Mouse (Mus musculus): ENCODE data around the gene Zfp263.

Zfp263 gene

GRCm38 (mm10) chr16:3743503-3744185 lies at the start of gene Zfp263:
Zfp263 (plus strand) TSS chr16:3744093.
- DNase-seq (ENCODE audit: low read depth in 2 of 2, low spot score in 2 of 2) = peak; percentile 85 to 86

GRCm38 (mm10) chr16:3699281-3699680 lies 44.6 kb upstream of the Zfp263 start:
- no peak for DNase-seq (ENCODE audit: low read depth in 2 of 2, low spot score in 2 of 2)

- DNase-seq (ENCODE audit: low read depth in 2 of 2, low spot score in 2 of 2) = no peak
These were observed 43.0 kb upstream of the Zfp263 start for GRCm38 (mm10) chr16:3700893-3701292.

- DNase-seq (ENCODE audit: low read depth in 2 of 2, low spot score in 2 of 2) = no peak
These were observed 37.2 kb upstream of the Zfp263 start for GRCm38 (mm10) chr16:3706680-3707079.

GRCm38 (mm10) chr16:3714731-3715130 lies 29.2 kb upstream of the Zfp263 start:
- DNase-seq (ENCODE audit: low read depth in 2 of 2, low spot score in 2 of 2) = no peak

GRCm38 (mm10) chr16:3717980-3718379 lies 25.9 kb upstream of the Zfp263 start, which contains the start of gene Mefv:
Mefv (minus strand) TSS chr16:3718097.
- DNase-seq (ENCODE audit: low read depth in 2 of 2, low spot score in 2 of 2) = no peak

- DNase-seq (ENCODE audit: low read depth in 2 of 2, low spot score in 2 of 2) = no peak
These were observed 20.7 kb upstream of the Zfp263 start for GRCm38 (mm10) chr16:3723231-3723630.

- no peak for DNase-seq (ENCODE audit: low read depth in 2 of 2, low spot score in 2 of 2)
These were observed 15.7 kb upstream of the Zfp263 start for GRCm38 (mm10) chr16:3727980-3728720.

- DNase-seq (ENCODE audit: low read depth in 2 of 2, low spot score in 2 of 2) = no peak
These were observed 11.3 kb upstream of the Zfp263 start for GRCm38 (mm10) chr16:3732612-3733011.

- DNase-seq (ENCODE audit: low read depth in 2 of 2, low spot score in 2 of 2) = no peak
These were observed 10.6 kb upstream of the Zfp263 start for GRCm38 (mm10) chr16:3733198-3733732.

- DNase-seq (ENCODE audit: low read depth in 2 of 2, low spot score in 2 of 2) = no peak
These were observed 1.4 kb upstream of the Zfp263 start for GRCm38 (mm10) chr16:3742466-3742865.

GRCm38 (mm10) chr16:3744186-3744700 lies 350 bp downstream of the Zfp263 start:
- DNase-seq (ENCODE audit: low read depth in 2 of 2, low spot score in 2 of 2) = peak in 1 of 2 experiments; percentile 32

GRCm38 (mm10) chr16:3745656-3746055 lies 1.8 kb downstream of the Zfp263 start:
- no peak for DNase-seq (ENCODE audit: low read depth in 2 of 2, low spot score in 2 of 2)

GRCm38 (mm10) chr16:3748976-3749375 lies 5.1 kb downstream of the Zfp263 start:
- no peak for DNase-seq (ENCODE audit: low read depth in 2 of 2, low spot score in 2 of 2)

GRCm38 (mm10) chr16:3771603-3772002 lies 27.7 kb downstream of the Zfp263 start:
- no peak for DNase-seq (ENCODE audit: low read depth in 2 of 2, low spot score in 2 of 2)

GRCm38 (mm10) chr16:3776365-3776764 lies 32.5 kb downstream of the Zfp263 start:
- no peak for DNase-seq (ENCODE audit: low read depth in 2 of 2, low spot score in 2 of 2)

- no peak for DNase-seq (ENCODE audit: low read depth in 2 of 2, low spot score in 2 of 2)
These were observed 34.1 kb downstream of the Zfp263 start for GRCm38 (mm10) chr16:3777986-3778385.

GRCm38 (mm10) chr16:3781237-3781636 lies 37.3 kb downstream of the Zfp263 start:
- no peak for DNase-seq (ENCODE audit: low read depth in 2 of 2, low spot score in 2 of 2)

- DNase-seq (ENCODE audit: low read depth in 2 of 2, low spot score in 2 of 2) = no peak
These were observed 44.5 kb downstream of the Zfp263 start for GRCm38 (mm10) chr16:3788394-3788793.

Data from CD8-positive naive resting alpha-beta T cell, adult 2 months (primary cell).